Mouse (Mus musculus): Measurements from ENCODE around the gene Rer1. TPM values are rescaled to one million over a fixed set of nuclear protein-coding genes. Genes with fewer than 3 reads are reported as not detected.
"Not testable (repeated sequence)": the region's sequence is repeated elsewhere in the genome, so short reads cannot be mapped to it uniquely, and the experiment has no call there.

Gene Rer1
- polyA plus RNA-seq, 1 experiment from 2014 or later: 167 TPM

DNA sequence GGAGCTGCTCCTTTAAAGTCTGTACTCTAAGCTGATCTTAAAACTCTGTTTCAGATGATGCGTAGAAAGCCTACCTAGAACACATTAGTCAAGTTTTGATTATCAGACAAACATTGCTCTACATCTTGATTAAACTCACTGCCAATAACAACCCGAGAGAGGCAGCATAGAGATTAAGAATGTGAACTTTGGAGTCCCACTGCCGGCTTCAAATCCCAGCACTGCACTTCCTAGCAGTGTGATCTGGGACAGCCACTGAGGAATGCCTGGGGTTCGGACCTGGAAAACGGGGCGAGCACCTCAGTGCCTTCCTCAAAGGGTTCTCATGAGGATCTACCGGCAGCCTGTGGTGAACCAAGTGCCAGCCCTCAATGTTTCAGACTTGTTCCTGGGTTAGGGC, 1.8 kb downstream of the Rer1 start:
- 89% methylated on average over 7 of the region's 7 CpGs for WGBS
- no peak overlapping the region for H3K27ac ChIP-seq (ENCODE audit: low read depth, low read length)
- H3K9me3 ChIP-seq (ENCODE audit: control insufficient read depth, low read length): no peaks in the 10 kb centered on the region
- H3K4me1 ChIP-seq (ENCODE audit: control insufficient read depth, insufficient read depth, low read length): peaks cover 27% of the 10 kb centered on the region
- H3K9ac ChIP-seq (ENCODE audit: low read depth, low read length): peak overlapping the region; percentile 95; the same call in 1 of the 2 replicates
- H3K4me3 ChIP-seq (ENCODE audit: low read length): no peak overlapping the region
- H3K36me3 ChIP-seq (ENCODE audit: control insufficient read depth, insufficient read depth, low read length): peaks cover 38% of the 10 kb centered on the region
- no peaks in the 10 kb centered on the region for H3K27me3 ChIP-seq (ENCODE audit: control insufficient read depth, insufficient read depth, low read length)
- H3K4me2 ChIP-seq (replicated peaks; ENCODE audit: low read depth, low read length): no peak overlapping the region
- ATAC-seq (ENCODE audit: low FRiP score, low TSS enrichment): no peak

DNA sequence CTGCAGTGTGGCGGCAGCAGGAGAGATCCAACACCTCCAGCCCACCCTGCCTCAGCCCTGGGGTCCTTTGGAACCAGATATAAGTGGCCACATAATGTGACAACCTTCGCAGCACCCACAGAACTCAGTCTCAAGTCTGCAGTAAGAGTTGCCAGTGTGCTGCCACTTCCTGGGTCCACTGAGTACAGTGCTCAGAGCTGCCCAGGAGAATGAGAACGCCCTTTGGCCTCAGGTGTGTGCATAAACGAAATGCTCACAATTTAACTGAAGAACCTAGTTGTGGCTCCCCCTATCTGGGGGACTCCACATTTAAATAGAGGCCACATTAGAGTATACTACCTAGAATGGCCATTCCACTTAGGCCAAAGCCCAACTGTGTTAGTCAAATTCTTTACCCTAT, 2.6 kb downstream of the Rer1 start:
- no peak for ATAC-seq (ENCODE audit: low FRiP score, low TSS enrichment)
- H3K9ac ChIP-seq (ENCODE audit: low read depth, low read length): peak overlapping the region; percentile 34; the same call in 1 of the 2 replicates
- no peaks in the 10 kb centered on the region for H3K9me3 ChIP-seq (ENCODE audit: control insufficient read depth, low read length)
- H3K36me3 ChIP-seq (ENCODE audit: control insufficient read depth, insufficient read depth, low read length): peaks cover 42% of the 10 kb centered on the region
- H3K4me2 ChIP-seq (replicated peaks; ENCODE audit: low read depth, low read length): no peak overlapping the region
- H3K27me3 ChIP-seq (ENCODE audit: control insufficient read depth, insufficient read depth, low read length): no peaks in the 10 kb centered on the region
- H3K27ac ChIP-seq (ENCODE audit: low read depth, low read length): no peak overlapping the region
- peaks cover 27% of the 10 kb centered on the region for H3K4me1 ChIP-seq (ENCODE audit: control insufficient read depth, insufficient read depth, low read length)
- 87% methylated on average over 4 of the region's 4 CpGs for WGBS
- H3K4me3 ChIP-seq (ENCODE audit: low read length): no peak overlapping the region

GRCm38 (mm10) chr4:155079666-155080065, 6.5 kb downstream of the Rer1 start:
- Histone ChIP-seq H3K4me2 (replicated peaks; ENCODE audit: low read depth, low read length) (no peak overlapping the region), H3K27me3 (ENCODE audit: control insufficient read depth, insufficient read depth, low read length) (no peaks in the 10 kb centered on the region), H3K36me3 (ENCODE audit: control insufficient read depth, insufficient read depth, low read length) (peaks cover 77% of the 10 kb centered on the region), H3K4me1 (ENCODE audit: control insufficient read depth, insufficient read depth, low read length) (peaks cover 10% of the 10 kb centered on the region), H3K9ac (ENCODE audit: low read depth, low read length) (no peak overlapping the region), H3K9me3 (ENCODE audit: control insufficient read depth, low read length) (no peaks in the 10 kb centered on the region), H3K4me3 (ENCODE audit: low read length) (no peak overlapping the region), H3K27ac (ENCODE audit: low read depth, low read length) (peak overlapping the region; percentile 24; the same call in 1 of the 2 replicates)
- ATAC-seq (ENCODE audit: low FRiP score, low TSS enrichment): no peak
- WGBS: 82% methylated on average over 6 of the region's 6 CpGs

DNA sequence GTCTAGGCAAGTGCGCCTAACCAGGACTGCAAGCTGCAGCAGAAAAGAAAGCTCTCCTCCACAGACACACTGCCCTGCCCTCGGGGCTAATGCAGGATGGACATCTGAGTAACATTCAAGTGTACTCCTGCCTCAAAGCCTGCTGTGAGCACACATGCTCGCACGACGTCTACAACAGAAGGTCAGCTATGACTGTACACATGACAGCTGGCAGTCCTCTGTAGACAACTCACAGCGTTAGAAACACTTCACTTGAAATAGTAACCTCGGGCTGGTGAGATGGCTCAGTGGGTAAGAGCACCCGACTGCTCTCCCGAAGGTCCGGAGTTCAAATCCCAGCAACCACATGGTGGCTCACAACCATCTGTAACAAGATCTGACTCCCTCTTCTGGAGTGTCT, 7.4 kb downstream of the Rer1 start:
- not testable (repeated sequence) for H3K27ac ChIP-seq (ENCODE audit: low read depth, low read length); H3K4me2 ChIP-seq (replicated peaks; ENCODE audit: low read depth, low read length); H3K4me1 ChIP-seq (ENCODE audit: control insufficient read depth, insufficient read depth, low read length); H3K9ac ChIP-seq (ENCODE audit: low read depth, low read length); H3K27me3 ChIP-seq (ENCODE audit: control insufficient read depth, insufficient read depth, low read length); H3K9me3 ChIP-seq (ENCODE audit: control insufficient read depth, low read length); ATAC-seq (ENCODE audit: low FRiP score, low TSS enrichment); H3K4me3 ChIP-seq (ENCODE audit: low read length)
- 89% methylated on average over 10 of the region's 10 CpGs for WGBS
- H3K36me3 ChIP-seq (ENCODE audit: control insufficient read depth, insufficient read depth, low read length): peaks cover 86% of the 10 kb centered on the region

DNA sequence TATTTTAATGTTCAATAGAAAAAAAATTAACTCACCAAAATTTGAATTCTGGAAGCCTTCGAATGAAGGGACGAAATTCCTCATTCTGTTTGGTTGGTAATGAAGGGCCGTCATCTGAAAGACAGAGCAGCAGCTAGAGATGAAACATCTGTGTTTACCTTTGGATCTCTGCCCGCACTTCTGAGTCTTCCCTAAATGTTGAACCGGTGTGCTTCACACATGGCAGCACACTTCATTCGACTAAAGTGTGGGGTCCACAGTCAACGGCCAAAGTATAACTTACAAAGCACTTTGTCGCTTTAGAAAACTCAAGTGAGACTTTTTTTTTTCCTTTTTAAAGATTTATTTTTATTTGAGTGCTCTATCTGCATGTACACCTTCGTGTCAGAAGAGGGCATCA, 9.5 kb downstream of the Rer1 start:
- Histone ChIP-seq H3K27ac (ENCODE audit: low read depth, low read length) (no peak overlapping the region), H3K9ac (ENCODE audit: low read depth, low read length) (no peak overlapping the region), H3K9me3 (ENCODE audit: control insufficient read depth, low read length) (no peaks in the 10 kb centered on the region), H3K27me3 (ENCODE audit: control insufficient read depth, insufficient read depth, low read length) (no peaks in the 10 kb centered on the region), H3K4me2 (replicated peaks; ENCODE audit: low read depth, low read length) (no peak overlapping the region), H3K36me3 (ENCODE audit: control insufficient read depth, insufficient read depth, low read length) (peaks cover 90% of the 10 kb centered on the region), H3K4me1 (ENCODE audit: control insufficient read depth, insufficient read depth, low read length) (no peaks in the 10 kb centered on the region), H3K4me3 (ENCODE audit: low read length) (no peak overlapping the region)
- whole genome bisulfite sequencing: 76% methylated on average over 9 of the region's 9 CpGs
- no peak for ATAC-seq (ENCODE audit: low FRiP score, low TSS enrichment)

GRCm38 (mm10) chr4:155075813-155076212, 10.4 kb downstream of the Rer1 start:
- H3K4me1 ChIP-seq (ENCODE audit: control insufficient read depth, insufficient read depth, low read length): no peaks in the 10 kb centered on the region
- no peak for ATAC-seq (ENCODE audit: low FRiP score, low TSS enrichment)
- H3K27ac ChIP-seq (ENCODE audit: low read depth, low read length): no peak overlapping the region
- no peak overlapping the region for H3K4me3 ChIP-seq (ENCODE audit: low read length)
- H3K9me3 ChIP-seq (ENCODE audit: control insufficient read depth, low read length): no peaks in the 10 kb centered on the region
- no peak overlapping the region for H3K4me2 ChIP-seq (replicated peaks; ENCODE audit: low read depth, low read length)
- no peak overlapping the region for H3K9ac ChIP-seq (ENCODE audit: low read depth, low read length)
- H3K27me3 ChIP-seq (ENCODE audit: control insufficient read depth, insufficient read depth, low read length): no peaks in the 10 kb centered on the region
- WGBS: 94% methylated on average over 2 of the region's 2 CpGs
- peaks cover 92% of the 10 kb centered on the region for H3K36me3 ChIP-seq (ENCODE audit: control insufficient read depth, insufficient read depth, low read length)

- Histone ChIP-seq H3K9ac (ENCODE audit: low read depth, low read length) (no peak overlapping the region), H3K36me3 (ENCODE audit: control insufficient read depth, insufficient read depth, low read length) (peaks cover 92% of the 10 kb centered on the region), H3K4me2 (replicated peaks; ENCODE audit: low read depth, low read length) (no peak overlapping the region), H3K27me3 (ENCODE audit: control insufficient read depth, insufficient read depth, low read length) (no peaks in the 10 kb centered on the region), H3K27ac (ENCODE audit: low read depth, low read length) (no peak overlapping the region), H3K4me1 (ENCODE audit: control insufficient read depth, insufficient read depth, low read length) (no peaks in the 10 kb centered on the region), H3K4me3 (ENCODE audit: low read length) (no peak overlapping the region), H3K9me3 (ENCODE audit: control insufficient read depth, low read length) (no peaks in the 10 kb centered on the region)
- WGBS: 88% methylated on average over 9 of the region's 9 CpGs
- no peak for ATAC-seq (ENCODE audit: low FRiP score, low TSS enrichment)
Measured at GRCm38 (mm10) chr4:155075137-155075536, 11.0 kb downstream of the Rer1 start.

DNA sequence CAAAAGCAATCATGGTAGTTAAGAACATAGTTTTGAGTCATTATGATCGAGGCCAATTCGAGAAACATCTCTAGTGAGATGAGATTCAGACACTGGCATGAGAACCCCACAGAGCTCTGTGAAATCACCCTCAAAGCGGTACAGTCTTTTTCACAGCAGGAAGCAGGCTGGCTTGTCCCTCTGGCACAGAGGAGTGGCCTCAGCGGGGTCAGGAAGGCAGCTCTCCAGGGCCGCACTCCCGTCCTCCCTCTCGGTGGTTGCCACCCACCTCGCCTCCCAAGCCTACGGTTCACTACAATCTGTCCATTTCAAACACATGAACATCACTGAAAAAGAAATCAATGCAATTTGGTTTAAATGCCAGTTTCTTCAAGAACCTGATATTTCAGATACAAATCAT, 11.8 kb downstream of the Rer1 start:
- Histone ChIP-seq H3K4me1 (ENCODE audit: control insufficient read depth, insufficient read depth, low read length) (no peaks in the 10 kb centered on the region), H3K27ac (ENCODE audit: low read depth, low read length) (no peak overlapping the region), H3K9ac (ENCODE audit: low read depth, low read length) (no peak overlapping the region), H3K4me3 (ENCODE audit: low read length) (no peak overlapping the region), H3K4me2 (replicated peaks; ENCODE audit: low read depth, low read length) (no peak overlapping the region), H3K9me3 (ENCODE audit: control insufficient read depth, low read length) (no peaks in the 10 kb centered on the region), H3K36me3 (ENCODE audit: control insufficient read depth, insufficient read depth, low read length) (peaks cover 92% of the 10 kb centered on the region), H3K27me3 (ENCODE audit: control insufficient read depth, insufficient read depth, low read length) (no peaks in the 10 kb centered on the region)
- WGBS: 80% methylated on average over 9 of the region's 9 CpGs
- ATAC-seq (ENCODE audit: low FRiP score, low TSS enrichment): no peak

DNA sequence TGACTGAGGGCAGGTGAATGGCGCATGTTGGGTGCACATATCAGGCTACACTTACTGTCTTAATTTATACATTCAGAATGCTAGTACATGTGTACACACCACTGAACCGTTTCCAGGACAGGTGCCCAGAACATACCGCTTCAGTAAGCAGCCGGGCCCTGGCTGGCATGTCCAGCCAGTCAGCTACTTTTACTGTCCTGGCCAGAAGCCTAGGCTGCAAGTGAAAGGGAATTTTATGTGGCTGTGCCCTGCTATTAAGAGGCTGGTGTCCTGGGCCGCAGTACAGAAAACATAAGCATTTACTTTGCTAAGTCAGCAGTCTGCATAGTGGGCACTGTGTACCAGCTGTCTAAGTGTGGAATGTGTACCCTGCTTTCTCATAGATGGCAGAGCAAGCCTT, 15.3 kb downstream of the Rer1 start:
- 91% methylated on average over 5 of the region's 5 CpGs for WGBS
- ATAC-seq (ENCODE audit: low FRiP score, low TSS enrichment): no peak
- Histone ChIP-seq H3K4me3 (ENCODE audit: low read length) (no peak overlapping the region), H3K36me3 (ENCODE audit: control insufficient read depth, insufficient read depth, low read length) (peaks cover 74% of the 10 kb centered on the region), H3K9ac (ENCODE audit: low read depth, low read length) (no peak overlapping the region), H3K27me3 (ENCODE audit: control insufficient read depth, insufficient read depth, low read length) (no peaks in the 10 kb centered on the region), H3K4me1 (ENCODE audit: control insufficient read depth, insufficient read depth, low read length) (peaks cover 8% of the 10 kb centered on the region; the same call in 1 of the 2 replicates), H3K27ac (ENCODE audit: low read depth, low read length) (no peak overlapping the region), H3K9me3 (ENCODE audit: control insufficient read depth, low read length) (no peaks in the 10 kb centered on the region), H3K4me2 (replicated peaks; ENCODE audit: low read depth, low read length) (no peak overlapping the region)
